Mouse (Mus musculus): ENCODE results near the gene Lhfpl3.

DNA sequence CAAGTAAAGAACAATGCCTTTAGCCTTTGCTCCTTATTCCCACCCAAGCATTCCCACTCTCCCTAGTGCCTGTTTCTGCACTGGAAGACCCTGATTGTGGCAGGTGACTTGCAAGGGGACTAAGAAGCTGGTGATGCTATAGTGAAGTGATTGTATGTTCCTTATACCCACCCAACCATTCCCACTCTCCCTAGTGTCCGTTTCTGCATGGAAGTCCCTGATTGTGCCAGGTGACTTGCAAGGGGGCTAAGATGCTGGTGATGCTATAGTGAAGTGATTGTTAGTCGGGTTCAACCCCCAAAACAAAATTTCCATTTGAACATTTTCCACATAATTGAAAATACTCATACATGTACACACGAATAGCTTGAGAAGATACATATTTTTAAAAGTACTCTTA, 151.4 kb downstream of the Lhfpl3 start:
- TF ChIP-seq CTCF (IDR thresholded peaks at IDR 0.05; ENCODE audit: extremely low read depth, insufficient read length, insufficient replicate concordance, low read depth, low read length), result no peak
- no peak for TF ChIP-seq POLR2A (IDR thresholded peaks at IDR 0.05; ENCODE audit: low read depth, low read length)
